Mouse (Mus musculus) neural tube, embryonic 14.5 days (tissue): Measurements from ENCODE around the gene Gm49510. TPM values are rescaled to one million over a fixed set of nuclear protein-coding genes. Genes with fewer than 3 reads are reported as not detected.

ENCODE experiments used
- ATAC-seq: fragments of 200-750 bp; cut with Nextera tagmentation; 2 replicates; pipeline ENCODE4 v1.8.0; 2017; ENCODE audit warnings: low read depth, mild to moderate bottlenecking, moderate TSS enrichment, moderate library complexity
- H3K27ac ChIP-seq: fragments of 300-500 bp; sonication (generic); 2 replicates; pipeline ENCODE4 v1.5.1; 2014; ENCODE audit warnings: low read depth, mild to moderate bottlenecking, control low read depth, low read length, moderate library complexity, mixed read lengths
- H3K27me3 ChIP-seq: fragments of 300-500 bp; sonication (generic); 2 replicates; pipeline ENCODE4 v1.6.1; 2014; ENCODE audit warnings: low read length; ENCODE audit not compliant: control insufficient read depth, insufficient read depth
- H3K36me3 ChIP-seq: fragments of 300-500 bp; sonication (generic); 2 replicates; pipeline ENCODE4 v1.6.1; 2014; ENCODE audit warnings: low read length, mixed read lengths; ENCODE audit not compliant: control insufficient read depth, insufficient read depth
- H3K4me1 ChIP-seq: fragments of 300-500 bp; sonication (generic); 2 replicates; pipeline ENCODE4 v1.6.1; 2014; ENCODE audit warnings: low read length; ENCODE audit not compliant: control insufficient read depth, insufficient read depth
- H3K4me2 ChIP-seq: fragments of 300-500 bp; sonication (generic); 2 replicates; pipeline ENCODE4 v1.6.1; 2014; ENCODE audit warnings: mild to moderate bottlenecking, low read depth, low read length, control low read depth
- H3K4me3 ChIP-seq: fragments of 300-500 bp; sonication (generic); 2 replicates; pipeline ENCODE4 v1.5.1; 2014; ENCODE audit warnings: low read depth, low read length, control low read depth, mixed read lengths
- H3K9ac ChIP-seq: fragments of 300-500 bp; sonication (generic); replicated peaks from 2 replicates; pipeline ENCODE4 v1.6.1; 2014; ENCODE audit warnings: low read depth, mild to moderate bottlenecking, control low read depth, low read length, mixed read lengths
- H3K9me3 ChIP-seq: fragments of 300-500 bp; sonication (generic); 2 replicates; pipeline ENCODE4 v1.6.1; 2016; ENCODE audit warnings: low read length; ENCODE audit not compliant: control insufficient read depth
- WGBS: fragments of 180-500 bp; shearing (Covaris S2); extraction: QIAGEN DNeasy Blood & Tissue Kit; methylation state at CpG from one replicate; pipeline ENCODE4 v1.1.7; 2014; 5-methylcytosine and 5-hydroxymethylcytosine counted together
- polyA plus RNA-seq: library from polyadenylated mRNA; unstranded; fragments of >200 nt; fragmentation: Nextera tagmentation; extraction: Ambion mirVana; gene quantifications from 2 replicates; pipeline ENCODE4 v1.2.1, GENCODE M21; 2014

Gm49510 gene
- polyA plus RNA-seq, 1 experiment from 2014 or later = 0.21 TPM

- Histone ChIP-seq H3K9me3 (no peaks in the 10 kb centered on the region), H3K4me2 (no peak overlapping the region), H3K9ac (no peak overlapping the region), H3K27me3 (no peaks in the 10 kb centered on the region), H3K27ac (no peak overlapping the region), H3K4me1 (no peaks in the 10 kb centered on the region), H3K4me3 (no peak overlapping the region), H3K36me3 (no peaks in the 10 kb centered on the region)
- ATAC-seq = no peak
- WGBS = 65% methylated on average over 2 of the region's 2 CpGs
These were observed 36.3 kb upstream of the Gm49510 start for GRCm38 (mm10) chr15:78863154-78863553.

GRCm38 (mm10) chr15:78863852-78864253 lies 35.6 kb upstream of the Gm49510 start:
- H3K4me1 ChIP-seq = no peaks in the 10 kb centered on the region
- no peak overlapping the region for H3K4me2 ChIP-seq
- no peak overlapping the region for H3K27ac ChIP-seq
- no peaks in the 10 kb centered on the region for H3K36me3 ChIP-seq
- WGBS = 48% methylated on average over 13 of the region's 13 CpGs
- H3K27me3 ChIP-seq = no peaks in the 10 kb centered on the region
- H3K9me3 ChIP-seq = no peaks in the 10 kb centered on the region
- H3K9ac ChIP-seq = no peak overlapping the region
- no peak overlapping the region for H3K4me3 ChIP-seq
- ATAC-seq = no peak

- Histone ChIP-seq H3K9ac (0 out of 2 replicates have a peak overlapping the region, but pooled peaks have one; percentile 16), H3K4me1 (no peaks in the 10 kb centered on the region), H3K36me3 (no peaks in the 10 kb centered on the region), H3K4me2 (no peak overlapping the region), H3K27ac (peak overlapping the region; percentile 62), H3K4me3 (no peak overlapping the region), H3K9me3 (no peaks in the 10 kb centered on the region), H3K27me3 (no peaks in the 10 kb centered on the region)
- WGBS = 20% methylated on average over 9 of the region's 9 CpGs
- ATAC-seq = peak; percentile 57; the same call in 1 of the 2 replicates
These were observed 31.1 kb upstream of the Gm49510 start for GRCm38 (mm10) chr15:78868398-78868797.

- Histone ChIP-seq H3K9me3 (no peaks in the 10 kb centered on the region), H3K4me2 (no peak overlapping the region), H3K27me3 (no peaks in the 10 kb centered on the region), H3K9ac (0 out of 2 replicates have a peak overlapping the region, but pooled peaks have one; percentile 16), H3K27ac (peak overlapping the region; percentile 62), H3K4me1 (no peaks in the 10 kb centered on the region), H3K36me3 (no peaks in the 10 kb centered on the region), H3K4me3 (no peak overlapping the region)
- WGBS = 36% methylated on average over 7 of the region's 7 CpGs
- ATAC-seq = peak; percentile 56; the same call in 1 of the 2 replicates
These were observed 30.6 kb upstream of the Gm49510 start for GRCm38 (mm10) chr15:78868826-78869233.

GRCm38 (mm10) chr15:78869775-78870174 lies 29.7 kb upstream of the Gm49510 start:
- Histone ChIP-seq H3K27ac (no peak overlapping the region), H3K9ac (no peak overlapping the region), H3K4me3 (no peak overlapping the region), H3K27me3 (no peaks in the 10 kb centered on the region), H3K36me3 (no peaks in the 10 kb centered on the region), H3K4me1 (no peaks in the 10 kb centered on the region), H3K9me3 (no peaks in the 10 kb centered on the region), H3K4me2 (no peak overlapping the region)
- ATAC-seq = no peak
- 23% methylated on average over 6 of the region's 6 CpGs for WGBS

- H3K9ac ChIP-seq = no peak overlapping the region
- no peak for ATAC-seq
- peaks cover 6% of the 10 kb centered on the region; the same call in 1 of the 2 replicates for H3K4me1 ChIP-seq
- H3K9me3 ChIP-seq = no peaks in the 10 kb centered on the region
- no peak overlapping the region for H3K4me2 ChIP-seq
- WGBS = 63% methylated on average over 5 of the region's 5 CpGs
- no peak overlapping the region for H3K4me3 ChIP-seq
- no peaks in the 10 kb centered on the region for H3K27me3 ChIP-seq
- H3K36me3 ChIP-seq = no peaks in the 10 kb centered on the region
- H3K27ac ChIP-seq = no peak overlapping the region
These were observed 27.4 kb upstream of the Gm49510 start for GRCm38 (mm10) chr15:78872021-78872608.

GRCm38 (mm10) chr15:78873803-78874435 lies 25.5 kb upstream of the Gm49510 start:
- H3K27me3 ChIP-seq = no peaks in the 10 kb centered on the region
- no peak overlapping the region for H3K9ac ChIP-seq
- H3K4me3 ChIP-seq = no peak overlapping the region
- H3K36me3 ChIP-seq = no peaks in the 10 kb centered on the region
- H3K4me1 ChIP-seq = peaks cover 10% of the 10 kb centered on the region
- WGBS = 57% methylated on average over 13 of the region's 13 CpGs
- no peaks in the 10 kb centered on the region for H3K9me3 ChIP-seq
- H3K4me2 ChIP-seq = no peak overlapping the region
- H3K27ac ChIP-seq = no peak overlapping the region
- no peak for ATAC-seq

GRCm38 (mm10) chr15:78874989-78875388 lies 24.5 kb upstream of the Gm49510 start:
- H3K4me3 ChIP-seq = no peak overlapping the region
- no peaks in the 10 kb centered on the region for H3K9me3 ChIP-seq
- H3K4me1 ChIP-seq = peaks cover 10% of the 10 kb centered on the region
- H3K4me2 ChIP-seq = no peak overlapping the region
- no peak overlapping the region for H3K27ac ChIP-seq
- H3K27me3 ChIP-seq = no peaks in the 10 kb centered on the region
- ATAC-seq = no peak
- no peak overlapping the region for H3K9ac ChIP-seq
- WGBS = 80% methylated on average over 8 of the region's 8 CpGs
- no peaks in the 10 kb centered on the region for H3K36me3 ChIP-seq

- peak overlapping the region; percentile 59; the same call in 1 of the 2 replicates for H3K4me3 ChIP-seq
- no peak overlapping the region for H3K9ac ChIP-seq
- no peak for ATAC-seq
- 76% methylated on average over 5 of the region's 5 CpGs for WGBS
- peaks cover 10% of the 10 kb centered on the region for H3K4me1 ChIP-seq
- peak overlapping the region; percentile 99 for H3K27ac ChIP-seq
- H3K4me2 ChIP-seq = peak overlapping the region; percentile 89; the same call in 1 of the 2 replicates
- H3K27me3 ChIP-seq = no peaks in the 10 kb centered on the region
- no peaks in the 10 kb centered on the region for H3K9me3 ChIP-seq
- H3K36me3 ChIP-seq = no peaks in the 10 kb centered on the region
These were observed 23.9 kb upstream of the Gm49510 start for GRCm38 (mm10) chr15:78875537-78875936.
